Mouse (Mus musculus) hindbrain, embryonic 16.5 days (tissue): Measurements from ENCODE around the gene Ccdc167. TPM values are rescaled to one million over a fixed set of nuclear protein-coding genes. Genes with fewer than 3 reads are reported as not detected.

ENCODE experiments used
- ATAC-seq: fragments of 200-750 bp; cut with Nextera tagmentation; 2 replicates; pipeline ENCODE4 v1.8.0; 2017; ENCODE audit warnings: moderate TSS enrichment, moderate library complexity
- H3K27ac ChIP-seq: fragments of 300-500 bp; sonication (generic); 2 replicates; pipeline ENCODE4 v1.5.1; 2014; ENCODE audit warnings: low read depth, mild to moderate bottlenecking, control low read depth, low read length, moderate library complexity
- H3K27me3 ChIP-seq: fragments of 300-500 bp; sonication (generic); replicated peaks from 2 replicates; pipeline ENCODE4 v1.6.1; 2014; ENCODE audit warnings: low read length; ENCODE audit not compliant: control insufficient read depth, insufficient read depth
- H3K36me3 ChIP-seq: fragments of 300-500 bp; sonication (generic); 2 replicates; pipeline ENCODE4 v1.6.1; 2014; ENCODE audit warnings: mild to moderate bottlenecking, low read length, moderate library complexity, mixed read lengths; ENCODE audit not compliant: control insufficient read depth, insufficient read depth
- H3K4me1 ChIP-seq: fragments of 300-500 bp; sonication (generic); 2 replicates; pipeline ENCODE4 v1.6.1; 2014; ENCODE audit warnings: low read depth, low read length; ENCODE audit not compliant: control insufficient read depth, insufficient read depth
- H3K4me2 ChIP-seq: fragments of 300-500 bp; sonication (generic); 2 replicates; pipeline ENCODE4 v1.6.1; 2014; ENCODE audit warnings: mild to moderate bottlenecking, low read length, control low read depth, moderate library complexity
- H3K4me3 ChIP-seq: fragments of 300-500 bp; sonication (generic); 2 replicates; pipeline ENCODE4 v1.5.1; 2014; ENCODE audit warnings: mild to moderate bottlenecking, low read length, control low read depth, moderate library complexity
- H3K9ac ChIP-seq: fragments of 300-500 bp; sonication (generic); 2 replicates; pipeline ENCODE4 v1.6.1; 2014; ENCODE audit warnings: low read depth, mild to moderate bottlenecking, control low read depth, low read length, moderate library complexity
- H3K9me3 ChIP-seq: fragments of 300-500 bp; sonication (generic); 2 replicates; pipeline ENCODE4 v1.6.1; 2014; ENCODE audit warnings: mild to moderate bottlenecking, low read length, moderate library complexity; ENCODE audit not compliant: control insufficient read depth
- WGBS: fragments of 180-500 bp; shearing (Covaris S2); extraction: QIAGEN DNeasy Blood & Tissue Kit; methylation state at CpG from one replicate; pipeline ENCODE4 v1.1.7; 2014; 5-methylcytosine and 5-hydroxymethylcytosine counted together
- polyA plus RNA-seq: library from polyadenylated mRNA; unstranded; fragments of >200 nt; fragmentation: Nextera tagmentation; extraction: Ambion mirVana; gene quantifications from 2 replicates; pipeline ENCODE4 v1.2.1, GENCODE M21; 2015

The Ccdc167 gene
- polyA plus RNA-seq, 1 experiment from 2014 or later: 9.3 TPM

- H3K27me3 ChIP-seq: no peaks in the 10 kb centered on the region
- H3K4me3 ChIP-seq: no peak overlapping the region
- H3K4me2 ChIP-seq: no peak overlapping the region
- H3K27ac ChIP-seq: no peak overlapping the region
- WGBS: 95% methylated on average over 4 of the region's 4 CpGs
- no peaks in the 10 kb centered on the region for H3K9me3 ChIP-seq
- H3K4me1 ChIP-seq: no peaks in the 10 kb centered on the region
- no peak overlapping the region for H3K9ac ChIP-seq
- peaks cover 26% of the 10 kb centered on the region for H3K36me3 ChIP-seq
- no peak for ATAC-seq
Measured at GRCm38 (mm10) chr17:29637377-29637776, 79.5 kb downstream of the Ccdc167 start.

Other genes with a start within 250 kb of the Ccdc167 start
- gene Pim1, start 226.3 kb downstream of the Ccdc167 start, polyA plus RNA-seq: 7.2 and 8.2 TPM in 2 replicates
- gene Gm17657, start 167.4 kb downstream of the Ccdc167 start, polyA plus RNA-seq: not detected in 2 replicates
- gene Tbc1d22b, start 167.3 kb downstream of the Ccdc167 start, polyA plus RNA-seq: 26.5 and 33.2 TPM in 2 replicates
- gene Tmem217, start 164.7 kb downstream of the Ccdc167 start, polyA plus RNA-seq: 0.76 and 1.0 TPM in 2 replicates
- 82.0 and 82.5 TPM in 2 replicates for gene Rnf8, start 102.3 kb downstream of the Ccdc167 start, polyA plus RNA-seq
- 1.8 and 2.3 TPM in 2 replicates for gene Gm28043, start 102.2 kb downstream of the Ccdc167 start, polyA plus RNA-seq
- 106 and 117 TPM in 2 replicates for gene Cmtr1, start 56.4 kb downstream of the Ccdc167 start, polyA plus RNA-seq